Mouse (Mus musculus) gastrocnemius, postnatal 36 days (tissue): ENCODE results near the gene Bcl11a. TPM values are rescaled to one million over a fixed set of nuclear protein-coding genes. Genes with fewer than 3 reads are reported as not detected.

Source experiments
- DNase-seq, 2 experiments: peaks; one replicate each; pipeline ENCODE4 v3.0.0; 2022
- intact Hi-C: fragments of 180-260 bp; cut with DNase I; formaldehyde crosslinking; loops from one replicate; pipeline ENCODE4 v1.15.1; 2025
- long read RNA-seq, 2 experiments: library from polyadenylated mRNA; stranded (forward); transcript quantifications; one replicate each; pipeline ENCODE4 v2.0.0; 2021
- total RNA-seq, 2 experiments: library from RNA; stranded (reverse); gene quantifications; 2 replicates each; pipeline ENCODE4 v1.2.3; 2021

Bcl11a gene
- total RNA-seq, result under 1 TPM; 0.05 to 0.07 TPM
- long read RNA-seq, experiment 1, result 0 reads
- long read RNA-seq, experiment 2, result 0 reads

DNA sequence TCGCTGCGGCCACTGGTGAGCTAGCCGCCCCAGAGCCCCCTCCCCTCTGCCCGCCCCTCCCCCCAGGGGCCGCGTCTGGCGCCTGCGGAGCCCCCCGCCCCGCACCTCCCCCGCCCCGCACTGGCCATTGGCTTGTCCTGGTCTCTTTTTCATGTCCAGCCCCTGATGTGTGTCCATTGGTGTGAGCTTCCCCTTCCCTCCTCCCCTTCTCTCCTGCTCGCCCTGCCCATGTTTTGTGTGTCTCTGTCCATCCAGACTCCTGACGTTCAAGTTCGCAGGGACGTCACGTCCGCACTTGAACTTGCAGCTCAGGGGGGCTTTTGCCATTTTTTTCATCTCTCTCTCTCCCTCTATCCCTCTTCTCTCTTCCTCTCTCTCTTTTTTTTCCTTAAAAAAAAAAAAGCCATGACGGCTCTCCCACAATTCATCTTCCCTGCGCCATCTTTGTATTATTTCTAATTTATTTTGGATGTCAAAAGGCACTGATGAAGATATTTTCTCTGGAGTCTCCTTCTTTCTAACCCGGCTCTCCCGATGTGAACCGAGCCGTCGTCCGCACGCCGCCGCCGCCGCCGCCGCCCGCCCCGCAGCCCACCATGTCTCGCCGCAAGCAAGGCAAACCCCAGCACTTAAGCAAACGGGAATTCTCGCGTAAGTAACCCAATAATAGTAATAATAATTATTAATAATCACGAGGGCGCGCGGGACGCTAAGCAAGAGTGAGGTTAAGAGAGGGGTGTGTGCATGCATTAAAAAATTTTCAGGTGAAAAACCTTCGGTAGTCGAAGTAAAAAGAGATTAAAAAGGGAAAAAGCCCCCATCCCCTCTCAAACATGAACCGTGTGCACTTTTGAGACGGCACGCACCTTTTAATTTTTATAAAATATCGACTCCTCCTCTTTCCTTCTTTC, at the start of gene Bcl11a:
Bcl11a (plus strand) TSS at position 262 of the 911 bp plus-strand sequence.
- intact Hi-C loops, result no loop called here
- no peak for DNase-seq

DNA sequence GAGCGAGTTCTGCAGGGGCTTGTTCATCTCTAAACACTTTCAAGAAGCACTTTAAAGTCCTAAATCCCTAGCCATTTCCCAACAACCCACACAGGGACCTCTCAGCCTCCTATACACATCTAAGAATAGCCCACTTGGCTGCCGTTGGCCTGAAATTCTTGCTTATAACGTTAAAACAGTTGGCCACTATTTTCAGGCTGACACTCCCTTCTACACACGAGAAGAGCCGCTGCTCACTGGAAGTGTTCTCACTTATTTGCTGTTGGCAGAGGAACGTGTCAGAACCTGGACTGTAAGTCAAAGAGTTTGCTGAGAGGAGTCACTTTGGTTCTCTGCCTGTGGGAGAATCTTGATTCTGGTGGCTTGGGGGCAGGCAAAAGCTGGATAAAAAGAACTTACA, 33.8 kb upstream of the Bcl11a start:
- intact Hi-C loops, result no loop called here
- no peak for DNase-seq

- intact Hi-C loops, result no loop called here
- peak; percentile 57 to 69 for DNase-seq
These were observed 28.4 kb upstream of the Bcl11a start for GRCm38 (mm10) chr11:24049226-24050031.

GRCm38 (mm10) chr11:24050032-24050757, 27.7 kb upstream of the Bcl11a start:
- intact Hi-C loops, result no loop called here

GRCm38 (mm10) chr11:24052882-24053281, 25.0 kb upstream of the Bcl11a start:
- DNase-seq, result no peak
- intact Hi-C loops, result no loop called here

More at GRCm38 (mm10) chr11:24050032-24050757, 27.7 kb upstream of the Bcl11a start:
- no peak for DNase-seq

- DNase-seq, result no peak
- intact Hi-C loops, result no loop called here
These were observed 18.7 kb upstream of the Bcl11a start for GRCm38 (mm10) chr11:24059137-24059536.

GRCm38 (mm10) chr11:24060428-24060827, 17.4 kb upstream of the Bcl11a start:
- intact Hi-C loops, result no loop called here
- no peak for DNase-seq

GRCm38 (mm10) chr11:24061819-24062218, 16.0 kb upstream of the Bcl11a start:
- intact Hi-C loops, result no loop called here
- DNase-seq, result no peak

GRCm38 (mm10) chr11:24062495-24063096, 15.3 kb upstream of the Bcl11a start:
- intact Hi-C loops, result no loop called here

DNA sequence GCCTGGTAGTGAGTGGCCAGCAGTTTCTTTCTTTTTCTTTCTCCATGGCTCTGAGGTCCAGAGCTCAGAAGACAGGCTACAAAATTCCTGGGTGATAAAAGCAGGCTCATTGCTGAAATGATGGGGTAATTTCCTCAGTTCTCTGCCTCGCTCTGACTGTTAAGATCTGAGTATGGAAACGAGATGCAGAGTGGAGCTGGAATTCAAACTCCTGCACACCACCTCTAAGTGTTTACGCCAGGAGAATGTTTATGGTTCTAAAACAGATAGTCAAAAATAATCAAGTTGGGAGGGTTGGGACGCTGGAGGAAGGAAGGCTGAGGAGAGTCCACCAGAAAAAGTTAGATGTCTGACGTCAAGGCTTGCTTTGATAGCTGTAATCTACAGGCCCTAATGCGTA, 13.6 kb upstream of the Bcl11a start:
- intact Hi-C loops, result no loop called here
- no peak for DNase-seq

More at GRCm38 (mm10) chr11:24062495-24063096, 15.3 kb upstream of the Bcl11a start:
- DNase-seq, result no peak

GRCm38 (mm10) chr11:24065313-24065712, 12.5 kb upstream of the Bcl11a start:
- DNase-seq, result no peak
- intact Hi-C loops, result no loop called here

DNA sequence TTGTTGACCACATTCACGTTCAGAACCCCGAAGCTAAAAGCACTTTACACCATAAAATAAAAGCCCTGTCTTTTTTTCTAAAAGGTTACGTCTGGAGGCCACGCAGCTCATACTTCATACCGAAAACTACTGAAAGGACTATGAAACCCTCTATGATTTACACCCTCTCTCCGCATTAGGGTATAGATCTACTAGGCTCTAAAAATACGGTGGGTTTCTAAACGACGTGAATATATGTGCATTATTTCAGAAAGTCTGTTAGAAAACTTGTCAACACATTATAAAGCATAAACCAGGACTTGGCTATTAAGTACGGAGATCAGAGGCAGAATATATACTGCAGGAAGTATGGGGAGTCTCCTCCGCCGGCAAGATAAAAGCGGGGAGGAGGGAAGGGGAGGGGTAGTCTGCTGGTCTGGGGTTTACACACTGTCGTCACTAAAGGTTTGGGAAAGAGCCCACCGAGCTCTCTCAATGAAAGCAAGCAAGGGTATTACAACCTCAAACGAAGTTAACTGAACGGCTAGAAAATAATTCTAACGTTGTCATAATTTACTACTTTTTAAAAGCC, 3.8 kb upstream of the Bcl11a start:
- intact Hi-C loops, result no loop called here
- no peak for DNase-seq

DNA sequence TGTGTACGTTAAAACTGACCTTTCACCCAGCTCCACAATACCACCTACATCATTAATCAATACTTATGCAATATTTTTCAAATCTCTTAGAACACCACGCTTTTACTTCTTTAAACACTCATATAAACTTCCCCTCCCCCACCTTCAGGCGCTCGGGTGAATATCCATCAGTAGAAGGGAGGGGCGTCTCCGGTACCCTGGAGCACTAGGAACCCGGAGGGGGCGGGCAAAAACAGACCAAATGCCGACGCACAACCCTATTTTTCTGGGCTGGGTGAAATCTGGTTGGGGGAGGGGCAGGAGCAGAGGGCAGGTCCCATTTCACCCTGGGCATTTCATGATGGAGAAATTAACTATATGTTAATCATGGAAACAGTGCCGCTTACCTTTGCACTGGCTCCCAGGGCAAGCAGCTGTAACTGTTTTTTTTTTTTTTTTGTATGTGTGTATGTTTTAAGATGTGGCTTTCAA, 3.2 kb upstream of the Bcl11a start, which contains the start of gene A830031A19Rik:
A830031A19Rik (minus strand) TSS at position 421 of the 471 bp plus-strand sequence.
- intact Hi-C loops, result no loop called here

DNA sequence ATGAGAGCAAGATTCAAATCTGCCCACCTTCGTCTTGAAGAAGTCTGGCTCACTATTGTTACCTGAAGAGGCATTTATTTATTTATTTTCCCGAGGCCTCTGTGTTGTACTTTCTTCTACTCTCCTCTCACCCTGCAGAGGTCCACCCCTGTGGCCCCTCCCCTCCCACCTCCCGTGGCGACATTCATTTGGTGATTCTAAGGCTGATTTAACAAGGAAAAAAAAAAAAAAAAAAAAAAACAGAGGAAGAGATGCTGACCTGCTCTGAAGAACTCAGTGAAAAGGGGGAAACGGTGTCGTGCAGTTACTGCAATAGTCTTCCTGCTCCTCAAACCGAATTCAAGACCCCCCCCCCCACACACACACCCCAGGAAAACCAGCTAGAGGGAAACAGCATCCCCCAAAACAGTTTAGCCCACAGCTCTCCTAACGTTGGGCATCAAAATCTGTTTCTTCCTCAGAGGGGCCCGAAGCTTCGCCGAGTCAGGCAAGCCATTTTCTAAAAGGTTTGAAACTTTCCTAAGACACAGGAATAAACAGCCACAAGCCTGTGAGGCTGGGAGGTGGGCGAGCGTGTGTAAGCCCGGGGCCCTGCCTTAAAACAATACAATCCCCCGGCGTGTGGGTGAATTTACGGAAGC, 2.2 kb upstream of the Bcl11a start:
- no peak for DNase-seq
- intact Hi-C loops, result no loop called here

More for the DNA sequence above, 3.2 kb upstream of the Bcl11a start, which contains the start of gene A830031A19Rik:
- no peak for DNase-seq

DNA sequence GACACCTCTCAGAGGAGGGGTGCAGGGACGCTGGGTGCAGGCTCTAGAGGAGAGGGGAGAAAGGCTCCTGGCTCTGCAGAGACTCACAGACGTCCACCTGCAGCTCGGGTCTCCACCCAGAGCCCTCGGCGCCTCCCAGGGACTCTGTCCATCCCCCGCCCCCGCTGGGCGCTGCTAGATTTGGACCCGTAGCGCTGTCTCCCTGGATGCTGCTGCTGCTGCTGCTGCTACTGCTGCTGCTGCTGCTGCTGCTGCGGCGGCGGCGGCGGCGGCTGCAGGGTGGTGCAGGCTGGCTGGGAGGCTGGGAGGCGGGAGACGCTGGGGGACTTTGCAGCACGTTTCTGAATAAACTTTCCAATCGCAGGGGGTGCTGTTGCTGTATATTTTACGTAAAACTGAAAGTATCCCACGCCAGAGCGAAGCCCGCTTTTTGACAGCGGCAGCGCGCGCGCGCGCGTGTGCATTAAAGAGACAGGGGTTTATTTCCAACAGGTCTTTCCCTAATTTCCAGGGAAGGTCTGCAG, 1.7 kb upstream of the Bcl11a start:
- peak in 1 of 2 experiments; percentile 22 for DNase-seq
- intact Hi-C loops, result no loop called here

DNA sequence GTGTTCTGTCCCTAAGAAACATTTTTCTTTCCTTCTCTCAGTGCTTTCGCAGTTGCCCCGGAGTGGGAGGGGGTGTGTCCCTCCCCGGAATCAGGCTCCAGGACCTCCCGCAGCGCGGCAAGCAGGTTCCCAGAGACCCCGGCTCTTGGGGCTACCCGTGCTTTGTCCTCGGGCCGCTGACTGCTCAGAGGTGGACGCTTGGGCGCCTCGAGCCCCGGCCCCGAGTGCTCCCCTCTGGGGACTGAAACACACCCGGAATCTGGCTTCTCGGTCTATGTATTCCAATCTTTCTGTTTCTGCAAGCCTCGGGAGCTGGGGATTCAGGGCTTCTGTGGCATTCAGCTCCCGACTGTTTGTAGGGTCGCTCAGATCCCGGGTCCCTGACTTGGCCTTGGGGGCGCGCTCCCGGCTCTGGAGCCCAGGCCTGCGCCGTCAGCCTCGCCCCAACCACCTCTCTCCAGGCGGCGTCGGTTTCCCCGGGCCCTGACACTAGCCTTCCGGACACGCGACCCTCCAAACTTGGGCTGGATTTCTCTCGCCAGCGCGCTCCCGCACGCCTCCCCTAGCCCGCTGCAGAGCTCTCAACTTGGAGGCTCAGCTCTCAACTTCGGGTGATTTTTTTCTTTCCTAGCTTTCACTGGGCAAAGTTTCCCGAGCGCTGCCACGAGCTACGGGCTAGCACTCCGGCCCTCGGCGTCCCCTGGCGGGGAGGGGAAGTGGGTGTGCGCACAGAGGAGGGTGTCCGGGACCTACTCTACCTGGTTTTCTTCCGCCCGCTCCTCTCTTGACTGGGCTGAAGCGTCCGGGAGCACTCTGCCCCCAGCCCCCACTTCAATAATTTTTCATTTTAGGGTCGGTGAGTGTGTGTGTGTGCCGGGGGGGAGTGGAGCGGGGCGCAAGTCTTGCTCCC, 780 bp upstream of the Bcl11a start:
- intact Hi-C loops, result no loop called here
- DNase-seq, result peak in 1 of 2 experiments; percentile 18

- no peak for DNase-seq
- intact Hi-C loops, result no loop called here
These were observed 955 bp downstream of the Bcl11a start for GRCm38 (mm10) chr11:24078706-24079316.
